8 mouse cellular contexts compared by ENCODE assay signal in the genomic region with DNA sequence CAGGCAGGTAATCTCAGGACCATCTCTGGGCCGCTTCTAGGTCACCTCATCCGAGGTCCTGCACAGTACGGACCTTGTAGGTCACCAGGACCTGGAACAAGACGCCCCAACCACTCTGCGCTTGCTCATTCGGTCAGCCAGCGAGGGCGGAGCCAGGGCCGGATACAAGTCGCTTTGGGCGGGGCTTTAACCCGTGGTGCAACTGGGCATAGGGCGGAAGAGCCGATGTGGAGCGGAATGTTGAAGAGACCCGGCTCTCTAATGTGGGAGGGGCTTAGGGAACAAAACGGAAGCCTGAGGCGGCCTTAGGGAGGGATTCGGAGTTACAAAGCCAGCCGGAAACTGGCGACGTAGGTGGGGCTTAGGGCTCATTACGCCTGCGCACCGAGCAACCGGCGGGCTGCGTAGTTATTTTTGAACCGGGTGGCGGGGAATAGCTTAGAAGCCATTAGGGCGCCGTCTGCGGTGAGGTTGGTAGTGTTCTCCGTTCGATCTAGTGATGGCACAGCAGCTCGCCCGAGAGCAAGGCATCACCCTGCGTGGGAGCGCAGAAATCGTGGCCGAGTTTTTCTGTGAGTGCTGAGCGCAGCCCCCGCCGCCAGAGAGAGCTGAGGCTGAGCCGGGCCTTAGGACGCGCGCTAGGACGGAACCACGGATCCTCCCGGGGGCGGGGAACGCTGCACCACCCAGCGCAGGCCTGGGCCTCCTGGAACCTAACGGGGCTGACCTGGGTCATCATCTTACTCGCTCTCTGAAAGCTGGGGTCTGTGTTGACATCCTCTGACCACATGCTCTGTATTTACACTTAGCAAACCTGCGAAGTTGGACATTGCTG. TPM values are rescaled to one million over a fixed set of nuclear protein-coding genes. Genes with fewer than 3 reads are reported as not detected.
DNase-seq lines count a peak whose midpoint lies in the region; ATAC-seq and TF ChIP-seq lines count a peak whose summit lies in the region.

A gene (plus strand): TSS at position 363 of the 835 bp plus-strand sequence.

- peak; percentile 100 for DNase-seq in ZHBTc4 (ENCODE audit: low read depth, low spot score)
- DNase-seq in gastrocnemius, adult 2 months = peak; percentile 98
- peak; percentile 99 for DNase-seq in hindbrain, postnatal 0 days (ENCODE audit: low spot score)
- DNase-seq in left cerebral cortex, adult 2 months (ENCODE audit: extremely low spot score in 1 of 2, low spot score in 2 of 2) = peak; percentile 94 to 96
- DNase-seq in right cerebral cortex, adult 2 months (ENCODE audit: low spot score in 2 of 2) = peak; percentile 94 to 97
- DNase-seq in urinary bladder, postnatal 14 days (ENCODE audit: low spot score) = peak; percentile 98

- no peaks in the 10 kb centered on the region for H3K9me3 ChIP-seq in hindbrain, postnatal 0 days (ENCODE audit: low read length)

- H3K27me3 ChIP-seq in hindbrain, postnatal 0 days (ENCODE audit: insufficient read depth, low read length) = no peaks in the 10 kb centered on the region

- ATAC-seq in common myeloid progenitor, adult 5-6 weeks (replicated peaks; ENCODE audit: low read depth, poor library complexity, severe bottlenecking) = peak; percentile 95
- ATAC-seq in hindbrain, postnatal 0 days = peak; percentile 99
- peak; percentile 86 for ATAC-seq in megakaryocyte, adult 5-6 weeks (ENCODE audit: poor library complexity, severe bottlenecking)

- 0 out of 2 replicates have a peak, but pooled peaks cover 4% of the 10 kb centered on the region for H3K36me3 ChIP-seq in hindbrain, postnatal 0 days (ENCODE audit: insufficient read depth, low read length)

- WGBS in hindbrain, postnatal 0 days = under 1% methylated on average over 57 of the region's 57 CpGs

- H3K9ac ChIP-seq in hindbrain, postnatal 0 days (replicated peaks; ENCODE audit: low read length) = peak within 1 kb of the TSS; percentile 61

- H3K4me2 ChIP-seq in hindbrain, postnatal 0 days (ENCODE audit: low read depth, low read length) = peak within 1 kb of the TSS; percentile 88

- H3K4me3 ChIP-seq in gastrocnemius, adult 2 months = peak within 1 kb of the TSS; percentile 89
- H3K4me3 ChIP-seq in hindbrain, postnatal 0 days (ENCODE audit: low read length) = peak within 1 kb of the TSS; percentile 78
- H3K4me3 ChIP-seq in left cerebral cortex, adult 2 months = peak within 1 kb of the TSS; percentile 68

- H3K27ac ChIP-seq in gastrocnemius, adult 2 months = peak within 1 kb of the TSS; percentile 80
- peak within 1 kb of the TSS; percentile 84 for H3K27ac ChIP-seq in hindbrain, postnatal 0 days
- H3K27ac ChIP-seq in left cerebral cortex, adult 2 months = peak within 1 kb of the TSS; percentile 92

- H3K4me1 ChIP-seq in hindbrain, postnatal 0 days (ENCODE audit: insufficient read depth, low read length) = no peaks in the 10 kb centered on the region

- intact Hi-C loops in gastrocnemius, adult 2 months (cut with DNase I) = loop anchor here (10.0 kb wide), 3 partner anchors 630 to 1490 kb away; a partner anchor contains a TSS
- intact Hi-C loops in left cerebral cortex, adult 2 months (cut with DNase I) = loop anchor here (10.0 kb wide), 1 partner anchor 1490 kb away; a partner anchor contains a TSS

- TF ChIP-seq CTCF in gastrocnemius, adult 2 months (IDR thresholded peaks at IDR 0.05) = no peak
- peak; percentile 54; the same call in 1 of the 2 replicates for TF ChIP-seq CTCF in hindbrain, postnatal 0 days (IDR thresholded peaks at IDR 0.05; ENCODE audit: low read depth)
- peak; percentile 16 for TF ChIP-seq CTCF in left cerebral cortex, adult 2 months (IDR thresholded peaks at IDR 0.05)

RNA-seq across cellular contexts. Expression of the gene that starts here (rescaled TPM):
- 109 and 113 TPM in 2 replicates for total RNA-seq in common myeloid progenitor, adult 5-6 weeks (2017)
- total RNA-seq in gastrocnemius, adult 2 months (2021) = 1 to 10 TPM in 1 of 2 experiments, under 1 TPM in 1; 0.87 to 1.6 TPM
- 8.6 and 9.0 TPM in 2 replicates for total RNA-seq in hindbrain, postnatal 0 days (2014; rRNA removed)
- polyA plus RNA-seq in hindbrain, postnatal 0 days (2015; fragmentation: Nextera tagmentation; extraction: Ambion mirVana) = 23.3 and 24.6 TPM in 2 replicates
- 10 to 100 TPM in 1 of 2 experiments, 1 to 10 TPM in 1; 9.1 to 11.0 TPM for total RNA-seq in left cerebral cortex, adult 2 months (2021)
- total RNA-seq in megakaryocyte, adult 5-6 weeks (2015) = 156 and 172 TPM in 2 replicates
- 112 and 113 TPM in 2 replicates for total RNA-seq in megakaryocyte, adult 5-6 weeks (2017)

Comparison
In these comparisons a context has a peak if more than half of its experiments do, and no peak if none do; other contexts are left out.
1. Peak in every context shown above with its lines: DNase-seq, ATAC-seq, H3K4me3 ChIP-seq and H3K27ac ChIP-seq.